Mouse (Mus musculus) urinary bladder, postnatal 14 days (tissue): Measurements from ENCODE around the gene Akr1c13.

Experiments used
- DNase-seq: peaks from one replicate; pipeline ENCODE4 v3.0.0; 2021; ENCODE audit warnings: low spot score

Akr1c13 gene

GRCm38 (mm10) chr13:4244861-4245559, 54.1 kb downstream of the Akr1c13 start:
- DNase-seq = peak; percentile 10

GRCm38 (mm10) chr13:4249347-4249746, 58.4 kb downstream of the Akr1c13 start:
- DNase-seq = no peak
